Mouse (Mus musculus) heart, postnatal 0 days (tissue): Measurements from ENCODE around the gene Krtap5-4.

ENCODE experiments used
- CTCF ChIP-seq: IDR thresholded peaks from 2 replicates; pipeline ENCODE4 v1.5.1; 2016; ENCODE audit warnings: antibody characterized with exemption, control low read depth, low read depth
- EP300 ChIP-seq: IDR thresholded peaks from 2 replicates; pipeline ENCODE4 v1.6.1; 2016; ENCODE audit warnings: antibody characterized with exemption, low read depth

- TF ChIP-seq CTCF: no peak
- no peak for TF ChIP-seq EP300
Observed at GRCm38 (mm10) chr7:142335151-142335550, 31.8 kb downstream of the Krtap5-4 start.
